Mouse (Mus musculus) urinary bladder, adult 18-20 months (tissue): Measurements from ENCODE around the gene Gfi1b.

Source experiments
- DNase-seq, 2 experiments: peaks; one replicate each; pipeline ENCODE4 v3.0.0; 2022; ENCODE audit warnings: low spot score in 2 of 2, mixed read lengths in 2 of 2

The Gfi1b gene

DNA sequence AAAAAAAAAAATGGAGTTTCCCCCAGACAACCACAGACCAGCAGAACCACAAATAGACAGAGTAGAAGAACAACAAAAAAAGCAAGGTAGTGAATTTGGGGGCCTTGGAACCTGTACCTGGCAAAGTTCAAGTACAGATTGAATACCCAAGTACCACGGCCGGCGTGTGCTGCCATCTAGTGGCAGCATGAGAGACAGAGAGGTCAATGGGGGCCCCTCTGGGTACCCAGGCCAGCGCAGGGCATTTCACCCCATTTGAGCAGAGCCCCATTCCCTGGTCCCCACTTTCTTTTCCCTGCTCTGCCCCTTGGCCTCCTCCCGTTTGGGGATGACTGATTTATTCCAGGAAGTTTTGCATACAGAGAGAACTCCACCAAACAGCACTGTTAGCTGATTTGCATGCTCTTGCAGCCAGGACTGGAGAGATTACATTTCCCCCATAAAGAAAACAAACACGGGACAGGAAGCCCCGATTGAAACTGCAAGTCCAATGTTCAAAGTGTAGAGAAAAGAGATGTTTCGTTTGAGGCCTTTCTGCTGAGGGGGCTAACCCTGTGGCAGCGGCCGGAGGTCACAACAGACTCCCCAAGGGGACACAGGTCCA is 841 bp upstream of the Gfi1b start:
- peak in 1 of 2 experiments; percentile 23 for DNase-seq

GRCm38 (mm10) chr2:28621111-28621510 is 671 bp downstream of the Gfi1b start:
- no peak for DNase-seq

DNA sequence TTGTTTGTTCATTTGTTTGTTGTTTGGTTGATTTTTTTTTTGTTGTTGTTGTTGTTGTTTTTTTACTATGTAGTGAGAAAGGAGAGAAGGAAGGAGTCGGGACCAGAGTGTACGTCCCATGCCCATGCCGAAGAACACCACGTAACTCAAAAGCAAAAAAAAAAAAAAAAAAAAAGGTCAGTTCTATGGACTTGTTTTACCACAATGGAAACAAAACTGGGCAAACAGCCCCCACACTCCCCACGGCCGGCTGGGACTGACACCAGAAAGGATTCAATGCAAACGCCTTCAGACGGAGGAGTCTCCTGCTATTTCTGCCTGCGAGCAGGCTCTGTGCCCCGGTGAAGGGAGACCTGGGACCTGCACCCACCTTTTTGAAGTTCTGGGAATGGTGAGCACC is 1.3 kb downstream of the Gfi1b start:
- DNase-seq: no peak

GRCm38 (mm10) chr2:28619369-28619768 is 2.4 kb downstream of the Gfi1b start:
- no peak for DNase-seq

DNA sequence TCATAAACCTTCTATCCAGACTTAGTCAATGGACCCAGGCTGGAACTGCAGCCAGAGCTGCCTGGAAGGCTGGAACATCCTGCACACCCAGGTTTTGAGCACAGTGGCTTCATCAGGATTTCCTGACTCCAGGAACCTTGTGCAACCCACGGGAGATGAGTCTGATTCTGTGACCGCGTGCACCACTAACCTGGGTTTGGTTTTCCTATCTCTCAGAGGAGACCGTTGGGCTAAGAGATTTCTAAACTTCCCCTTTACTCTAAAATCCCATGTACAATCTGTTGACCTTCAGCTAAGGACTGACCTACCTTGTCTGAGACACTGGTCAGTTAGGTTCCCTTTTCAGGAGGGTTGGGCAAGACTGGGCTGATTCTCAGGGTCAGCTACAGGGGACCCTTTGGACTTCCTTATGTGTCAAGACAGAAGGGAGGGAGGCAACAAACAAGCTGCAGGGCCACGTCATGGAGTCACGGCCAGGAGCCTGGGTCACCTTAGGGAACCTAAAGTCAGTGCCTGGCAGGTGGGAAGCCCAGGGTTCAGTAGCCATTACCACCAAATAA is 2.9 kb downstream of the Gfi1b start:
- no peak for DNase-seq

- DNase-seq: no peak
These were observed 4.0 kb downstream of the Gfi1b start for GRCm38 (mm10) chr2:28617498-28618486.

- DNase-seq: no peak
These were observed 4.9 kb downstream of the Gfi1b start for GRCm38 (mm10) chr2:28616874-28617273.

GRCm38 (mm10) chr2:28616358-28616757 is 5.4 kb downstream of the Gfi1b start:
- DNase-seq: no peak

DNA sequence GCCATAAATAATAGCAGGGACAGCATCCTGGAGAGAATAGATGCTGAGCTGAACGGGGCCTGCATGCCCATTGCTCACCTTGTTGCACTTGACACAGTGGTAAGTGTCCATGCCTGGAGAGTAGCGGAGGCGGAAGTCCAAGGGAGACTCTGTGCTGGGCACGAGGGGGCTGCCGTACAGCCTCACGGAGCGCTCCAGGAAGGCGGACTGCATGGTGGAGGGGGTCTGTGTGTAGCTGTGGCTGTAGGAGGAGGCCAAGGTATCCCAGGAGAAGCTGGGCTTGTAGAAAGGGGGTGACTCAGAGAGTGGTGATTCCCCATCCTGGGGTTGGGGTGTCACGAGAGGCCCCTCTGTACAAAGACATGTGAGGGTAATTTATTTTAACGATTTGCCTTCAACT is 8.2 kb downstream of the Gfi1b start:
- DNase-seq: no peak

- no peak for DNase-seq
These were observed 9.2 kb downstream of the Gfi1b start for GRCm38 (mm10) chr2:28612436-28613063.

DNA sequence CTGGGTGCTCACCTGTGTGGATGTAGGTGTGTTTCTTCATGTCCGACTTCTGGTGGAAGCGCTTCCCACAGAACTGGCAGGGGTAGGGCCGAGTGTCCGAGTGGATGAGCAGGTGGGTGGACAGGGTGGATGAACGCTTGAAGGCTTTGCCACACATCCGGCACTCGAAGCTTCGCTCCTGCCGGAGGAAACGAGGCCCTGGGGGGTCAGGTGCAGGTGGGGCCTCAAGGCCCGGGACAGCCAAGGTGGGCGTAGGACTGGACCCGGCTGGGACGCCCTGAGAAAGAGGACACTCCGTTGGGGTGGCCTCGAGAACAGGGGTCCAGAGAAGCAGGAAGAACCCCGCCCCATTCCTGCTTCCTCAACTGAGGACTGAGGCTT is 10.4 kb downstream of the Gfi1b start:
- DNase-seq: no peak

- no peak for DNase-seq
These were observed 10.9 kb downstream of the Gfi1b start for GRCm38 (mm10) chr2:28610716-28611406.

GRCm38 (mm10) chr2:28609851-28610250 is 11.9 kb downstream of the Gfi1b start:
- no peak for DNase-seq

DNA sequence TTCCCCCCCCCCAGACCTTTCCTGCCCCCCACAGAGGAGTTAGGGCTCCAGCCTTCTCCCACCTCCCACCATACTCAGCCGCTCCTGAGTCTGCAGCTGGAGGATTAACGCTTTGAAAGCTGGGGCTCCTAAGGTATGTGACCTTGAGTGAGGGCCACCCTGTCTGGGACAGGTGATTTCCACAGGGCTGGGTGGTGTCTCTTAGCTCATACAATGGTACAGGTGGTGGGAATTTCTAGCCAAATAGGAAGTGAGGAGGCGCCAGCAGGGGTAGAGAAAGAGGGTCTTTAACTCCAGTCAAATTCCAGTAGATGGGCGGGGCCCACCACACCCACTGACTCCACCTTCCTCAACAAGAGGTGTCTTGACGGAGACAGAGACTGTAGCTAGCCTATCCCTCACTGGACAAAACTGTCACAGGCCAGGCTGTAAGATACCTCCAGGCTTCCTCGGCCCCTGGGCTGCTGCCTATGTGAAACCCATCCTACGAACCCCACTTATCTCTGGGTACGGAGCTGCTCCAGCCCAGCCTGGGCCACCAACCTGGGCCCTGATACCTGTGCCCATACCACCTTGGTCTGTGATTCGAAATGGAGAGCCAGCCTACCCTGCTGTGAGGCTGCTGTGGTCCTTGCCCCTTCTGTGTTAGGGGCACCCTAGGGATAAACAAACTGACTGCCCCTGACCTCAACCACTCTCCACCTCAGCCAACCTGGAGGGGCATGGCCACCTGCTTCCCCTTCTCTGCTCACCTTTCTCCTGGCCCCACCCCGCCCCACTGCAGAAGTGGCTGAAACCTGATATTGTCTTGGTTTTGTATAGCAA is 14.2 kb downstream of the Gfi1b start:
- DNase-seq: no peak

DNA sequence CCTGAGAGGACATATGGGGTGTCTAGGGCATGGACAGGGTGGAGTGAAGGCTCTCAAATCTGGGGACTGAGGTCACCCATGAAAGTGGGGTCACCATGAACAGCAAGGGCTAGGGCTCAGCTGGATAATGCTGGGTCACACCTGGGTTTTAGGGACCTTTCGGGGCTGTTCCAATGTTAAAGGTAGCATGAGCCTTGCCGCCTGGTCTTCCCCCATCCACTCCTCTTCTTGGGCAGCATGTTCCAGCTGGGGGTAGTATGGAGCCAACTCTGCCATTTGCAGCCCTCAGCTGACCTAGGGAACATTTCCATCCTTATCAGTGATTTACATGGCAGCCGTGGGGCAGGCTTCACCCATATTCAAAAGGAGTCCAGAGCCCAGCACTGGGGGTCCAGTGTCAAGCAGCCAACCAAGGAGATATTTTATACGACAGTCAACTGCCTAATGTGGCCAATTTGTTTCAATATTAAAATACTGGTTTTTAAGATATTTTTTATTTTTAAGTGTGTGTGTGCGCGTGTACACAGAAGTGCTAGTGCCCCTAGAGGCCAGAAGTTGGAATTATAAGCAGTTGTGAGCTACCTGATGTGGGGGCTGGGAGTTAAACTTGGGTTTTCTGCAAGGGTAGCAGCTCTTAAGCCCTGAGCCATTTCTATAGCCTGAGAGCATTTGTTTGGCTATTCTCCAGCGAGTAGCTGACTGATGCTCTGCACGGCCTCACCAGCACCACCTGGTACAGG is 15.0 kb downstream of the Gfi1b start:
- no peak for DNase-seq

GRCm38 (mm10) chr2:28605789-28606541 is 15.8 kb downstream of the Gfi1b start:
- DNase-seq: no peak

GRCm38 (mm10) chr2:28603542-28603941 is 18.2 kb downstream of the Gfi1b start:
- DNase-seq: no peak

- DNase-seq: no peak
These were observed 19.8 kb downstream of the Gfi1b start for GRCm38 (mm10) chr2:28601720-28602590.

DNA sequence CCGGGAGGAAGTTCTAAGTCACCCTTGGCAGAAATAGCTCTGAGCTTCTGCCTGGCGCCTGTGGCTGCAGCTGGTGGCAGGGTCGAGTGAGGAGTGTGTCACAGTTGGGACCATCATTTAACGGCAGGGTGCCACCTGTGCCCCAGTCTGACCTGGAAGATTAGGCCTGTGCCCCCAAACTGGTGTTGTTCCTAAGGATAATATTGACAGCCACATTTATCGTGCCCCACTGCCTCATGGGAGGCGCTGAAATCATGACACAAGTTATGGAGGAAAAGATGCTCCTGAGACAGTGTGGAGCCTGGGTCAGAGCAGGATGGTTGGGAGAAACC is 22.2 kb downstream of the Gfi1b start:
- DNase-seq: no peak
